ENCODE assay signal across 1 mouse cellular context in the genomic region with DNA sequence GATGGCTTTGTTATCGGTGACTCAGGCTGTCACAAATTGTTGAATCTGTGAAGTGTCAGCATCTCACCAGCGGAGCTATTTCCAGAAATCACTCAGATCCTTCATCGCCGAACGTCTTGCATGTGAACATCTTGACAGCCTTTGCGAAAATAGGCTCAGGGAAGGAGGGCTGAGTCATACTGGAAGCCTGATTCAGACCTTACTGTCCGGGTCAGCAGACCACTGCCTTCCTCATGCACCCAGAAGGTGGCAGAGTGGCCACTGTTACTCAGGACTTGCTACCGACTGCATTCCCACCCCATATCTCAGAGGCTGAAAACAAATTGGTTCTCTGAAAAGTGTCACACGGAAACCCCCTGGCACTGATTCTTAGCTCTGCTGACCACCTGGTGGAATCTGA.
TF ChIP-seq lines count a peak whose summit lies in the region.

No protein-coding gene starts in this region.

TF ChIP-seq in CH12.LX, 34 proteins besides CTCF, POLR2A, EP300 and RAD21 (continued from another document):
- TF ChIP-seq MEF2A (IDR thresholded peaks at IDR 0.05; ENCODE audit: borderline replicate concordance, low read depth, low read length) = peak; percentile 99
- TF ChIP-seq JUN (IDR thresholded peaks at IDR 0.05; ENCODE audit: insufficient read depth, low read depth, low read length) = peak; percentile 97
- TF ChIP-seq NRF1 (IDR thresholded peaks at IDR 0.05; ENCODE audit: low read depth, low read length) = 0 out of 2 replicates have a peak, but pooled peaks have one; percentile 31
- TF ChIP-seq HCFC1 (IDR thresholded peaks at IDR 0.05; ENCODE audit: low read depth, low read length) = peak; percentile 29; the same call in 1 of the 2 replicates
- TF ChIP-seq UBTF (IDR thresholded peaks at IDR 0.05; ENCODE audit: low read depth, low read length) = peak; percentile 85
- TF ChIP-seq ETS1 (conservative IDR thresholded peaks at IDR 0.05; ENCODE audit: low read depth, low read length) = peak; percentile 99
- peak; percentile 97 for TF ChIP-seq RCOR1 (conservative IDR thresholded peaks at IDR 0.05; ENCODE audit: low read depth, low read length)
- TF ChIP-seq JUND (conservative IDR thresholded peaks at IDR 0.05; ENCODE audit: low read depth, low read length) = peak; percentile 99
- no peak for TF ChIP-seq POLR2AphosphoS2 (IDR thresholded peaks at IDR 0.05; ENCODE audit: low read depth, low read length)
- TF ChIP-seq CHD1 (IDR thresholded peaks at IDR 0.05; ENCODE audit: low read depth, low read length) = peak; percentile 96
